Mouse (Mus musculus) intestine, embryonic 14.5 days (tissue): ENCODE results near the gene Dxo. TPM values are rescaled to one million over a fixed set of nuclear protein-coding genes. Genes with fewer than 3 reads are reported as not detected.

ENCODE experiments used
- ATAC-seq: fragments of 200-750 bp; cut with Nextera tagmentation; replicated peaks from 2 replicates; pipeline ENCODE4 v1.8.0; 2017; ENCODE audit warnings: low read depth, moderate number of reproducible peaks, moderate TSS enrichment, moderate library complexity; ENCODE audit not compliant: low FRiP score, low TSS enrichment
- DNase-seq: peaks from one replicate; pipeline ENCODE4 v3.0.0-alpha.2; 2018; ENCODE audit warnings: low spot score
- H3K27ac ChIP-seq: fragments of 300-500 bp; sonication (generic); 2 replicates; pipeline ENCODE4 v1.5.1; 2014; ENCODE audit warnings: low read depth, mild to moderate bottlenecking, control low read depth
- H3K27me3 ChIP-seq: fragments of 300-500 bp; sonication (generic); replicated peaks from 2 replicates; pipeline ENCODE4 v1.6.1; 2014; ENCODE audit warnings: low read length, control low read depth; ENCODE audit not compliant: control insufficient read depth, insufficient read depth
- H3K36me3 ChIP-seq: fragments of 300-500 bp; sonication (generic); 2 replicates; pipeline ENCODE4 v1.6.1; 2014; ENCODE audit warnings: low read length, control low read depth; ENCODE audit not compliant: control insufficient read depth, insufficient read depth
- H3K4me1 ChIP-seq: fragments of 300-500 bp; sonication (generic); replicated peaks from 2 replicates; pipeline ENCODE4 v1.6.1; 2014; ENCODE audit warnings: low read length, control low read depth, mixed read lengths; ENCODE audit not compliant: control insufficient read depth, insufficient read depth
- H3K4me2 ChIP-seq: fragments of 300-500 bp; sonication (generic); 2 replicates; pipeline ENCODE4 v1.6.1; 2014; ENCODE audit warnings: low read length
- H3K4me3 ChIP-seq: fragments of 300-500 bp; sonication (generic); 2 replicates; pipeline ENCODE4 v1.5.1; 2014; ENCODE audit warnings: low read depth, low read length, control low read depth, mixed read lengths
- H3K9ac ChIP-seq: fragments of 300-500 bp; sonication (generic); 2 replicates; pipeline ENCODE4 v1.6.1; 2014; ENCODE audit warnings: mild to moderate bottlenecking, low read length
- H3K9me3 ChIP-seq: fragments of 300-500 bp; sonication (generic); 2 replicates; pipeline ENCODE4 v1.6.1; 2016; ENCODE audit warnings: low read length, control low read depth; ENCODE audit not compliant: control insufficient read depth
- WGBS: fragments of 180-500 bp; shearing (Covaris S2); extraction: QIAGEN DNeasy Blood & Tissue Kit; methylation state at CpG from one replicate; pipeline ENCODE4 v1.1.7; 2014; 5-methylcytosine and 5-hydroxymethylcytosine counted together
- microRNA-seq: library from miRNA; unstranded; fragments of <30 nt; microRNA quantifications from one replicate; pipeline ENCODE4, GENCODE M21; 2016
- polyA plus RNA-seq: library from polyadenylated mRNA; unstranded; fragments of >200 nt; fragmentation: Nextera tagmentation; extraction: Ambion mirVana; gene quantifications from 2 replicates; pipeline ENCODE4 v1.2.1, GENCODE M21; 2014

Dxo gene
- polyA plus RNA-seq, 1 experiment from 2014 or later = 58.2 TPM

- DNase-seq = no peak
- Histone ChIP-seq H3K4me3 (no peak overlapping the region), H3K36me3 (no peaks in the 10 kb centered on the region), H3K9me3 (no peaks in the 10 kb centered on the region), H3K27ac (no peak overlapping the region), H3K4me1 (no peaks in the 10 kb centered on the region), H3K4me2 (no peak overlapping the region), H3K9ac (no peak overlapping the region), H3K27me3 (no peaks in the 10 kb centered on the region)
- ATAC-seq = no peak; the same call in 1 of the 2 replicates
These were observed 44.3 kb downstream of the Dxo start for GRCm38 (mm10) chr17:34881166-34881565.

GRCm38 (mm10) chr17:34881683-34882310 lies 45.0 kb downstream of the Dxo start, which contains the start of gene Gm20547:
Gene Gm20547, minus strand, starts transcription at chr17:34882042.
- Histone ChIP-seq H3K9me3 (no peaks in the 10 kb centered on the region), H3K36me3 (no peaks in the 10 kb centered on the region), H3K4me3 (0 out of 2 replicates have a peak within 1 kb of the TSS, but pooled peaks have one; percentile 10), H3K4me2 (peak within 1 kb of the TSS; percentile 32), H3K27me3 (no peaks in the 10 kb centered on the region), H3K9ac (0 out of 2 replicates have a peak within 1 kb of the TSS, but pooled peaks have one; percentile 16), H3K4me1 (no peaks in the 10 kb centered on the region), H3K27ac (no peak within 1 kb of the TSS)
- DNase-seq = peak; percentile 69
- no peak for ATAC-seq
- WGBS = 8% methylated on average over 15 of the region's 15 CpGs

DNA sequence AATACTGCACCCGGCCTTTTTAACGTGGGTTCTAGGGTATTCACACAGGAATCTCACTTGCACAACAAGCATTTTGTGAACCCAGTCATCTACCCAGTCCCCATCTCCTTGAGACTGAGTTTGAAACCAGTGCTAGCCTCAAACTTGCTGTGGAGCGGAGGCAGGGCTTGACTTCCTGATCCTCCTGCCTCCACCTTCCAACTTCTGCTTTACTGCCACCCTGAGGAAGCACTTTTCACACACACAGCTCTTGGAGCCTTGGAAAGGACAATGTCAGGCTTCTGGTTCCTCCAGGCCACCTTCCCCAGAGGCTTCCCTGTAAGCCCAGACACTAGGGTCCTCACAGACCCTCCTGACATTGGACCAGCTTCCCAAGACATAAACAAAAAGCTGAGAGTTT lies 46.5 kb downstream of the Dxo start:
- H3K4me3 ChIP-seq = no peak overlapping the region
- ATAC-seq = no peak
- 78% methylated on average over 3 of the region's 3 CpGs for WGBS
- no peaks in the 10 kb centered on the region for H3K9me3 ChIP-seq
- no peaks in the 10 kb centered on the region for H3K4me1 ChIP-seq
- H3K4me2 ChIP-seq = no peak overlapping the region
- H3K9ac ChIP-seq = no peak overlapping the region
- H3K27me3 ChIP-seq = no peaks in the 10 kb centered on the region
- no peak overlapping the region for H3K27ac ChIP-seq
- no peak for DNase-seq
- H3K36me3 ChIP-seq = no peaks in the 10 kb centered on the region

GRCm38 (mm10) chr17:34884704-34885103 lies 47.9 kb downstream of the Dxo start:
- Histone ChIP-seq H3K4me2 (no peak overlapping the region), H3K4me1 (no peaks in the 10 kb centered on the region), H3K4me3 (no peak overlapping the region), H3K27ac (no peak overlapping the region), H3K27me3 (no peaks in the 10 kb centered on the region), H3K9ac (no peak overlapping the region), H3K9me3 (no peaks in the 10 kb centered on the region), H3K36me3 (no peaks in the 10 kb centered on the region)
- 82% methylated on average over 6 of the region's 6 CpGs for WGBS
- no peak for ATAC-seq
- DNase-seq = no peak

- Histone ChIP-seq H3K4me2 (no peak overlapping the region), H3K4me1 (no peaks in the 10 kb centered on the region), H3K36me3 (no peaks in the 10 kb centered on the region), H3K27ac (no peak overlapping the region), H3K4me3 (no peak overlapping the region), H3K9me3 (no peaks in the 10 kb centered on the region), H3K27me3 (no peaks in the 10 kb centered on the region), H3K9ac (no peak overlapping the region)
- WGBS = 74% methylated on average over 3 of the region's 3 CpGs
- ATAC-seq (no peak), DNase-seq (no peak)
These were observed 48.8 kb downstream of the Dxo start for GRCm38 (mm10) chr17:34885615-34886014.

DNA sequence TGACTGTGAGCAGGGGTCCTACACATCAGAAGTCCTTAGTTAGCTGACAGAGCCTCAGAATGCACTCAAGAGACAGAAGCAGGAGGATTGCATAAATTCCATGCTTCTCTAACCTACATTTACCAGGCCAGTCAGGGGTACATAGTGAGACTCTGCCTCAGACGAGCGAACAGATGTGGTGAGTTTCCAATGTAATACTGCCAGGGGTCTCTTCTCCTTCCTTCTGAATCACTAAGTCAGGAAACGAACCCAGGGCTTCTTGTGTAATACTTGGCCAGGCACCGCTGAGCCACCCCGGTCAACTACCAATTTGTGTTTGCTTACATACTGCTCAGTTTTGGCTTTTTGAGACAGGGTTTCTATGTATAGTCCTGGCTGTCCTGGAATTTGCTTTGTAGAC lies 51.1 kb downstream of the Dxo start:
- no peak for ATAC-seq
- Histone ChIP-seq H3K4me1 (no peaks in the 10 kb centered on the region), H3K36me3 (no peaks in the 10 kb centered on the region), H3K4me3 (no peak overlapping the region), H3K9me3 (no peaks in the 10 kb centered on the region), H3K27ac (no peak overlapping the region), H3K9ac (no peak overlapping the region), H3K4me2 (no peak overlapping the region), H3K27me3 (no peaks in the 10 kb centered on the region)
- no peak for DNase-seq
- 85% methylated on average over 5 of the region's 5 CpGs for WGBS

Small RNA genes lying within 50 kb of the gene (microRNA-seq; reads per million reads assigned to microRNA genes)
- gene Mir6970 (0.25 reads per million), gene Mir6971 (1.8 reads per million, percentile 20 among the genes with 10 or more reads in this experiment), gene Mir6972 (0.25 reads per million)

Other genes with a start within 250 kb of the Dxo start
- 10.3 and 12.6 TPM in 2 replicates for gene Gpsm3, start 247.2 kb upstream of the Dxo start, polyA plus RNA-seq
- gene Pbx2, start 245.8 kb upstream of the Dxo start, polyA plus RNA-seq = 12.0 and 13.7 TPM in 2 replicates
- gene Ager, start 239.2 kb upstream of the Dxo start, polyA plus RNA-seq = 2.3 and 2.9 TPM in 2 replicates
- gene Rnf5, start 233.3 kb upstream of the Dxo start, polyA plus RNA-seq = 109 and 110 TPM in 2 replicates
- gene Agpat1, start 232.8 kb upstream of the Dxo start, polyA plus RNA-seq = 59.7 and 62.3 TPM in 2 replicates
- gene Egfl8, start 221.0 kb upstream of the Dxo start, polyA plus RNA-seq = 2.4 and 2.8 TPM in 2 replicates
- 34.8 and 35.1 TPM in 2 replicates for gene Ppt2, start 208.5 kb upstream of the Dxo start, polyA plus RNA-seq
- 0.46 and 0.53 TPM in 2 replicates for gene Prrt1, start 207.5 kb upstream of the Dxo start, polyA plus RNA-seq
- 10.8 and 13.0 TPM in 2 replicates for gene Fkbpl, start 192.3 kb upstream of the Dxo start, polyA plus RNA-seq
- 59.8 and 62.2 TPM in 2 replicates for gene Atf6b, start 189.9 kb upstream of the Dxo start, polyA plus RNA-seq
- 2.2 and 2.7 TPM in 2 replicates for gene Tnxb, start 166.5 kb upstream of the Dxo start, polyA plus RNA-seq
- gene C4b, start 93.1 kb upstream of the Dxo start, polyA plus RNA-seq = 0.23 and 0.28 TPM in 2 replicates
- not detected in 2 replicates for gene Cyp21a1, start 32.5 kb upstream of the Dxo start, polyA plus RNA-seq
- gene Stk19, start 74 bp upstream of the Dxo start, polyA plus RNA-seq = 22.0 and 25.8 TPM in 2 replicates
- gene Skiv2l, start 13.2 kb downstream of the Dxo start, polyA plus RNA-seq = 42.0 and 45.9 TPM in 2 replicates
- gene Nelfe, start 13.4 kb downstream of the Dxo start, polyA plus RNA-seq = 121 and 123 TPM in 2 replicates
- gene Cfb, start 25.5 kb downstream of the Dxo start, polyA plus RNA-seq = 19.4 and 24.2 TPM in 2 replicates
- 1.4 and 1.6 TPM in 2 replicates for gene Zbtb12, start 42.5 kb downstream of the Dxo start, polyA plus RNA-seq
- gene Gm20547, start 45.0 kb downstream of the Dxo start, polyA plus RNA-seq = not detected in 2 replicates
- 6.8 and 7.5 TPM in 2 replicates for gene C2, start 61.2 kb downstream of the Dxo start, polyA plus RNA-seq
- 73.4 and 75.2 TPM in 2 replicates for gene Ehmt2, start 61.5 kb downstream of the Dxo start, polyA plus RNA-seq
- gene Slc44a4, start 77.4 kb downstream of the Dxo start, polyA plus RNA-seq = 25.4 and 28.4 TPM in 2 replicates
- gene Neu1, start 94.2 kb downstream of the Dxo start, polyA plus RNA-seq = 40.1 and 42.8 TPM in 2 replicates
- gene Hspa1b, start 122.2 kb downstream of the Dxo start, polyA plus RNA-seq = 0.24 and 0.46 TPM in 2 replicates
- not detected in 2 replicates for gene Gm20481, start 132.9 kb downstream of the Dxo start, polyA plus RNA-seq
- 3.5 and 4.5 TPM in 2 replicates for gene Hspa1a, start 135.1 kb downstream of the Dxo start, polyA plus RNA-seq
- gene Hspa1l, start 135.7 kb downstream of the Dxo start, polyA plus RNA-seq = 0.53 and 1.2 TPM in 2 replicates
- 216 and 228 TPM in 2 replicates for gene Lsm2, start 144.8 kb downstream of the Dxo start, polyA plus RNA-seq
- gene Vars, start 164.0 kb downstream of the Dxo start, polyA plus RNA-seq = 119 and 133 TPM in 2 replicates
- 0.19 and 0.26 TPM in 2 replicates for gene Vwa7, start 179.6 kb downstream of the Dxo start, polyA plus RNA-seq
- 20.7 and 21.5 TPM in 2 replicates for gene Sapcd1, start 191.0 kb downstream of the Dxo start, polyA plus RNA-seq
- 3.6 and 3.9 TPM in 2 replicates for gene Msh5, start 209.7 kb downstream of the Dxo start, polyA plus RNA-seq
- 113 and 141 TPM in 2 replicates for gene Clic1, start 212.9 kb downstream of the Dxo start, polyA plus RNA-seq
- 278 and 333 TPM in 2 replicates for gene Ddah2, start 222.0 kb downstream of the Dxo start, polyA plus RNA-seq
- not detected in 2 replicates for gene Ly6g6c, start 228.4 kb downstream of the Dxo start, polyA plus RNA-seq
- gene Mpig6b, start 229.2 kb downstream of the Dxo start, polyA plus RNA-seq = 0.55 and 0.81 TPM in 2 replicates
- 1.3 and 2.8 TPM in 2 replicates for gene Ly6g6e, start 239.9 kb downstream of the Dxo start, polyA plus RNA-seq
- gene Ly6g6d, start 241.0 kb downstream of the Dxo start, polyA plus RNA-seq = 5.0 and 6.1 TPM in 2 replicates
- 0.27 TPM in 1 of 2 replicates, not detected in the other for gene Ly6g6f, start 248.6 kb downstream of the Dxo start, polyA plus RNA-seq